Mouse (Mus musculus) neutrophil, adult 83 days (primary cell): ENCODE results near the gene Trappc13. TPM values are rescaled to one million over a fixed set of nuclear protein-coding genes. Genes with fewer than 3 reads are reported as not detected.

Experiments used
- total RNA-seq, 2 experiments: library from RNA; stranded (reverse); gene quantifications; one replicate each; pipeline ENCODE4 v1.2.4; 2023

Gene Trappc13
- total RNA-seq: 10 to 100 TPM; 19.2 to 19.8 TPM

GRCm38 (mm10) chr13:104177796-104178649 lies at the start of gene Trappc13:
Trappc13 (minus strand) TSS chr13:104178469.

GRCm38 (mm10) chr13:104178650-104179121 lies 417 bp upstream of the Trappc13 start, which contains the start of gene Trim23:
Trim23 (plus strand) TSS chr13:104178797.

GRCm38 (mm10) chr13:104109288-104109815 lies 68.9 kb downstream of the Trappc13 start, which contains the start of the genes Nln and Sgtb:
Nln (minus strand) TSS chr13:104109614.
Sgtb (plus strand) TSS chr13:104109741.

Other genes with a start within 250 kb of the Trappc13 start
- gene Nln, start 68.9 kb downstream of the Trappc13 start, total RNA-seq: 10 to 100 TPM; 14.1 to 17.6 TPM
- under 1 TPM in 1 of 2 experiments, not detected in 1; 0.57 TPM for gene Sgtb, start 68.7 kb downstream of the Trappc13 start, total RNA-seq
- 1 to 10 TPM; 6.9 to 7.1 TPM for gene Trim23, start 328 bp upstream of the Trappc13 start, total RNA-seq
- gene Cenpk, start 50.1 kb upstream of the Trappc13 start, total RNA-seq: 10 to 100 TPM; 16.7 to 24.5 TPM
- gene Ppwd1, start 50.4 kb upstream of the Trappc13 start, total RNA-seq: 10 to 100 TPM; 19.4 to 20.6 TPM
- under 1 TPM; 0.66 to 0.77 TPM for gene Adamts6, start 109.4 kb upstream of the Trappc13 start, total RNA-seq